Mouse (Mus musculus) liver, adult 2 months (tissue): ENCODE results near the gene Yif1b. TPM values are rescaled to one million over a fixed set of nuclear protein-coding genes. Genes with fewer than 3 reads are reported as not detected.

Source experiments
- DNase-seq: peaks from one replicate; pipeline ENCODE4 v3.0.0-alpha.2; 2011; ENCODE audit warnings: low read depth, low spot score; ENCODE audit errors: extremely low read depth
- H3K27ac ChIP-seq: fragments of 200-500 bp; replicated peaks from 2 replicates; pipeline ENCODE4 v1.5.1; 2012; ENCODE audit warnings: low read depth, mild to moderate bottlenecking, control low read depth, inconsistent platforms, low read length; ENCODE audit not compliant: insufficient read depth
- H3K27me3 ChIP-seq: fragments of 200-500 bp; 2 replicates; pipeline ENCODE4 v1.6.1; 2012; ENCODE audit warnings: mild to moderate bottlenecking, moderate library complexity, low read length, inconsistent platforms; ENCODE audit not compliant: control insufficient read depth, insufficient read depth
- H3K36me3 ChIP-seq: fragments of 200-500 bp; 2 replicates; pipeline ENCODE4 v1.6.1; 2012; ENCODE audit warnings: low read length, inconsistent platforms; ENCODE audit not compliant: control insufficient read depth, insufficient read depth
- H3K4me1 ChIP-seq: fragments of 200-500 bp; 2 replicates; pipeline ENCODE4 v1.6.1; 2011; ENCODE audit warnings: low read length; ENCODE audit not compliant: control insufficient read depth, insufficient read depth
- H3K4me3 ChIP-seq: fragments of 200-500 bp; 2 replicates; pipeline ENCODE4 v1.5.1; 2011; ENCODE audit warnings: low read depth, mild to moderate bottlenecking, control low read depth, low read length, moderate library complexity; ENCODE audit not compliant: insufficient read depth
- H3K79me2 ChIP-seq: fragments of 200-500 bp; 2 replicates; pipeline ENCODE4 v1.6.1; 2012; ENCODE audit warnings: inconsistent platforms, mild to moderate bottlenecking, low read length, moderate library complexity; ENCODE audit not compliant: control insufficient read depth, insufficient read depth
- H3K9ac ChIP-seq: fragments of 200-500 bp; 2 replicates; pipeline ENCODE4 v1.6.1; 2012; ENCODE audit warnings: low read depth, mild to moderate bottlenecking, control low read depth, inconsistent platforms, low read length
- CTCF ChIP-seq: fragments of 200-500 bp; IDR thresholded peaks from 2 replicates; pipeline ENCODE4 v1.5.1; 2011; ENCODE audit warnings: low read depth, low read length, control low read depth
- POLR2A ChIP-seq: fragments of 200-500 bp; IDR thresholded peaks from 2 replicates; pipeline ENCODE4 v1.6.1; 2011; ENCODE audit warnings: low read length, control low read depth; ENCODE audit not compliant: insufficient read depth; ENCODE audit errors: extremely low read depth
- WGBS: fragments of 180-500 bp; shearing (Covaris S2); methylation state at CpG from one replicate; pipeline ENCODE4 v1.1.7; 2018; 5-methylcytosine and 5-hydroxymethylcytosine counted together
- polyA plus RNA-seq: library from polyadenylated mRNA; depleted of rRNA; stranded (reverse); fragments of >200 nt; gene quantifications from 2 replicates; pipeline ENCODE4 v1.2.3, GENCODE M21; 2012
- total RNA-seq: library from RNA; depleted of rRNA; stranded (reverse); fragments of >200 nt; gene quantifications from 2 replicates; pipeline ENCODE4 v1.2.3, GENCODE M21; 2014

Yif1b gene
- total and polyA plus RNA-seq, 2 experiments = 40.7 to 132 TPM

GRCm38 (mm10) chr7:29279261-29279660, 41.1 kb downstream of the Yif1b start:
- TF ChIP-seq CTCF = no peak
- no peak for TF ChIP-seq POLR2A
- Histone ChIP-seq H3K27ac (no peak overlapping the region), H3K36me3 (no peaks in the 10 kb centered on the region), H3K4me1 (peaks cover 4% of the 10 kb centered on the region; the same call in 1 of the 2 replicates), H3K79me2 (peaks cover 14% of the 10 kb centered on the region; the same call in 1 of the 2 replicates), H3K9ac (no peak overlapping the region), H3K4me3 (no peak overlapping the region), H3K27me3 (no peaks in the 10 kb centered on the region)
- DNase-seq = no peak

- peak overlapping the region; percentile 43; the same call in 1 of the 2 replicates for H3K27ac ChIP-seq
- H3K79me2 ChIP-seq = peaks cover 14% of the 10 kb centered on the region; the same call in 1 of the 2 replicates
- H3K4me3 ChIP-seq = no peak overlapping the region
- 40% methylated on average over 8 of the region's 8 CpGs for WGBS
- no peak overlapping the region for H3K9ac ChIP-seq
- H3K4me1 ChIP-seq = peaks cover 4% of the 10 kb centered on the region; the same call in 1 of the 2 replicates
- H3K27me3 ChIP-seq = no peaks in the 10 kb centered on the region
- DNase-seq = peak; percentile 88
- TF ChIP-seq CTCF (no peak), POLR2A (no peak)
- H3K36me3 ChIP-seq = no peaks in the 10 kb centered on the region
Measured at GRCm38 (mm10) chr7:29279924-29280323, 41.8 kb downstream of the Yif1b start.

GRCm38 (mm10) chr7:29280801-29281200, 42.7 kb downstream of the Yif1b start:
- Histone ChIP-seq H3K4me1 (peaks cover 4% of the 10 kb centered on the region; the same call in 1 of the 2 replicates), H3K27me3 (no peaks in the 10 kb centered on the region), H3K9ac (peak overlapping the region; percentile 20; the same call in 1 of the 2 replicates), H3K36me3 (no peaks in the 10 kb centered on the region), H3K79me2 (peaks cover 14% of the 10 kb centered on the region; the same call in 1 of the 2 replicates), H3K27ac (peak overlapping the region; percentile 8; the same call in 1 of the 2 replicates), H3K4me3 (peak overlapping the region; percentile 96; the same call in 1 of the 2 replicates)
- TF ChIP-seq CTCF (no peak), POLR2A (no peak)
- peak; percentile 58 for DNase-seq
- WGBS = 8% methylated on average over 13 of the region's 13 CpGs

GRCm38 (mm10) chr7:29281201-29282073, 43.3 kb downstream of the Yif1b start, which contains the start of gene Spint2:
Spint2 (minus strand) TSS chr7:29281912.
- H3K4me3 ChIP-seq = peak within 1 kb of the TSS; percentile 96
- under 1% methylated on average over 80 of the region's 80 CpGs for WGBS
- H3K36me3 ChIP-seq = no peaks in the 10 kb centered on the region
- DNase-seq = peak; percentile 70
- H3K9ac ChIP-seq = peak within 1 kb of the TSS; percentile 91
- peak within 1 kb of the TSS; percentile 91 for H3K27ac ChIP-seq
- TF ChIP-seq POLR2A (peak; percentile 78), CTCF (peak; percentile 38; the same call in 1 of the 2 replicates)
- H3K27me3 ChIP-seq = no peaks in the 10 kb centered on the region
- peaks cover 8% of the 10 kb centered on the region; the same call in 1 of the 2 replicates for H3K79me2 ChIP-seq
- H3K4me1 ChIP-seq = peaks cover 4% of the 10 kb centered on the region; the same call in 1 of the 2 replicates

- no peaks in the 10 kb centered on the region for H3K27me3 ChIP-seq
Measured at GRCm38 (mm10) chr7:29282074-29282554, 44.0 kb downstream of the Yif1b start.

More at GRCm38 (mm10) chr7:29282074-29282554, 44.0 kb downstream of the Yif1b start:
- Histone ChIP-seq H3K36me3 (no peaks in the 10 kb centered on the region), H3K27ac (peak overlapping the region; percentile 82), H3K9ac (peak overlapping the region; percentile 75), H3K4me3 (peak overlapping the region; percentile 96), H3K4me1 (peaks cover 4% of the 10 kb centered on the region; the same call in 1 of the 2 replicates), H3K79me2 (peaks cover 5% of the 10 kb centered on the region; the same call in 1 of the 2 replicates)
- WGBS = 8% methylated on average over 21 of the region's 21 CpGs
- TF ChIP-seq POLR2A (no peak), CTCF (no peak)
- DNase-seq = peak; percentile 72
